Mouse (Mus musculus): ENCODE measurements around the gene Spaca5. TPM values are rescaled to one million over a fixed set of nuclear protein-coding genes. Genes with fewer than 3 reads are reported as not detected.
A peak's percentile ranks its signal among the peaks of the same experiment; 100 is the strongest.

The Spaca5 gene
- polyA plus RNA-seq (2014; fragmentation: Nextera tagmentation; extraction: Ambion mirVana), result not detected in 2 replicates

- Histone ChIP-seq H3K4me3 (ENCODE audit: low read depth, low read length) (no peak within 1 kb of the TSS), H3K4me1 (replicated peaks; ENCODE audit: control insufficient read depth, insufficient read depth, low read length) (no peaks in the 10 kb centered on the region), H3K9ac (ENCODE audit: low read length) (no peak within 1 kb of the TSS), H3K4me2 (ENCODE audit: low read depth, low read length, severe bottlenecking) (no peak within 1 kb of the TSS), H3K27ac (ENCODE audit: low read depth, low read length) (no peak within 1 kb of the TSS), H3K27me3 (ENCODE audit: control insufficient read depth, insufficient read depth, low read length) (no peaks in the 10 kb centered on the region), H3K36me3 (ENCODE audit: control insufficient read depth, insufficient read depth, low read length) (no peaks in the 10 kb centered on the region), H3K9me3 (ENCODE audit: control insufficient read depth, low read length) (no peaks in the 10 kb centered on the region)
- ATAC-seq (replicated peaks; ENCODE audit: low FRiP score), result no peak
- DNase-seq (ENCODE audit: low spot score), result no peak
Observed at GRCm38 (mm10) chrX:21068106-21068505, at the start of gene Spaca5. Gene Spaca5 (plus strand): TSS chrX:21068406.

- Histone ChIP-seq H3K36me3 (ENCODE audit: control insufficient read depth, insufficient read depth, low read length) (no peaks in the 10 kb centered on the region), H3K4me1 (replicated peaks; ENCODE audit: control insufficient read depth, insufficient read depth, low read length) (no peaks in the 10 kb centered on the region), H3K9me3 (ENCODE audit: control insufficient read depth, low read length) (no peaks in the 10 kb centered on the region), H3K4me3 (ENCODE audit: low read depth, low read length) (peak overlapping the region; percentile 42), H3K27ac (ENCODE audit: low read depth, low read length) (no peak overlapping the region), H3K27me3 (ENCODE audit: control insufficient read depth, insufficient read depth, low read length) (no peaks in the 10 kb centered on the region), H3K9ac (ENCODE audit: low read length) (peak overlapping the region; percentile 56), H3K4me2 (ENCODE audit: low read depth, low read length, severe bottlenecking) (peak overlapping the region; percentile 47; the same call in 1 of the 2 replicates)
- 42% methylated on average over 9 of the region's 9 CpGs for WGBS
- no peak; the same call in 1 of the 2 replicates for ATAC-seq (replicated peaks; ENCODE audit: low FRiP score)
- no peak for DNase-seq (ENCODE audit: low spot score)
Observed at GRCm38 (mm10) chrX:21061460-21061859, 6.7 kb upstream of the Spaca5 start.

GRCm38 (mm10) chrX:21061866-21062543, 6.2 kb upstream of the Spaca5 start, which contains the start of gene Zfp182:
Gene Zfp182 (minus strand): TSS chrX:21062316.
- Histone ChIP-seq H3K27me3 (ENCODE audit: control insufficient read depth, insufficient read depth, low read length) (no peaks in the 10 kb centered on the region), H3K4me2 (ENCODE audit: low read depth, low read length, severe bottlenecking) (peak within 1 kb of the TSS; percentile 47; the same call in 1 of the 2 replicates), H3K9ac (ENCODE audit: low read length) (peak within 1 kb of the TSS; percentile 56), H3K9me3 (ENCODE audit: control insufficient read depth, low read length) (no peaks in the 10 kb centered on the region), H3K27ac (ENCODE audit: low read depth, low read length) (no peak within 1 kb of the TSS), H3K4me3 (ENCODE audit: low read depth, low read length) (peak within 1 kb of the TSS; percentile 42), H3K4me1 (replicated peaks; ENCODE audit: control insufficient read depth, insufficient read depth, low read length) (no peaks in the 10 kb centered on the region), H3K36me3 (ENCODE audit: control insufficient read depth, insufficient read depth, low read length) (no peaks in the 10 kb centered on the region)
- peak; percentile 76 for DNase-seq (ENCODE audit: low spot score)
- WGBS, result 19% methylated on average over 25 of the region's 25 CpGs
- ATAC-seq (replicated peaks; ENCODE audit: low FRiP score), result peak; percentile 96

- Histone ChIP-seq H3K36me3 (ENCODE audit: control insufficient read depth, insufficient read depth, low read length) (no peaks in the 10 kb centered on the region), H3K9me3 (ENCODE audit: control insufficient read depth, low read length) (no peaks in the 10 kb centered on the region), H3K27me3 (ENCODE audit: control insufficient read depth, insufficient read depth, low read length) (no peaks in the 10 kb centered on the region), H3K4me3 (ENCODE audit: low read depth, low read length) (no peak overlapping the region), H3K9ac (ENCODE audit: low read length) (peak overlapping the region; percentile 17; the same call in 1 of the 2 replicates), H3K4me1 (replicated peaks; ENCODE audit: control insufficient read depth, insufficient read depth, low read length) (no peaks in the 10 kb centered on the region), H3K4me2 (ENCODE audit: low read depth, low read length, severe bottlenecking) (peak overlapping the region; percentile 35; the same call in 1 of the 2 replicates), H3K27ac (ENCODE audit: low read depth, low read length) (no peak overlapping the region)
- DNase-seq (ENCODE audit: low spot score) (no peak), ATAC-seq (replicated peaks; ENCODE audit: low FRiP score) (0 out of 2 replicates have a peak, but pooled peaks have one; percentile 19)
- WGBS, result 72% methylated on average over 3 of the region's 3 CpGs
Observed at GRCm38 (mm10) chrX:21062544-21062890, 5.7 kb upstream of the Spaca5 start.

- 37% methylated on average over 6 of the region's 6 CpGs for WGBS
- ATAC-seq (replicated peaks; ENCODE audit: low FRiP score) (peak; percentile 55), DNase-seq (ENCODE audit: low spot score) (no peak)
- Histone ChIP-seq H3K27me3 (ENCODE audit: control insufficient read depth, insufficient read depth, low read length) (no peaks in the 10 kb centered on the region), H3K9ac (ENCODE audit: low read length) (peak overlapping the region; percentile 55), H3K4me3 (ENCODE audit: low read depth, low read length) (peak overlapping the region; percentile 39), H3K4me1 (replicated peaks; ENCODE audit: control insufficient read depth, insufficient read depth, low read length) (no peaks in the 10 kb centered on the region), H3K4me2 (ENCODE audit: low read depth, low read length, severe bottlenecking) (peak overlapping the region; percentile 45), H3K9me3 (ENCODE audit: control insufficient read depth, low read length) (no peaks in the 10 kb centered on the region), H3K27ac (ENCODE audit: low read depth, low read length) (no peak overlapping the region), H3K36me3 (ENCODE audit: control insufficient read depth, insufficient read depth, low read length) (no peaks in the 10 kb centered on the region)
Observed at GRCm38 (mm10) chrX:21088645-21088982, 20.4 kb downstream of the Spaca5 start.

- Histone ChIP-seq H3K4me1 (replicated peaks; ENCODE audit: control insufficient read depth, insufficient read depth, low read length) (no peaks in the 10 kb centered on the region), H3K9ac (ENCODE audit: low read length) (peak within 1 kb of the TSS; percentile 55), H3K9me3 (ENCODE audit: control insufficient read depth, low read length) (no peaks in the 10 kb centered on the region), H3K27me3 (ENCODE audit: control insufficient read depth, insufficient read depth, low read length) (no peaks in the 10 kb centered on the region), H3K4me2 (ENCODE audit: low read depth, low read length, severe bottlenecking) (peak within 1 kb of the TSS; percentile 45), H3K27ac (ENCODE audit: low read depth, low read length) (peak within 1 kb of the TSS; percentile 31; the same call in 1 of the 2 replicates), H3K4me3 (ENCODE audit: low read depth, low read length) (peak within 1 kb of the TSS; percentile 39), H3K36me3 (ENCODE audit: control insufficient read depth, insufficient read depth, low read length) (no peaks in the 10 kb centered on the region)
- peak; percentile 69 for DNase-seq (ENCODE audit: low spot score)
- peak; percentile 91 for ATAC-seq (replicated peaks; ENCODE audit: low FRiP score)
- WGBS, result 21% methylated on average over 27 of the region's 27 CpGs
Observed at GRCm38 (mm10) chrX:21088983-21089866, 21.0 kb downstream of the Spaca5 start, which contains the start of gene Zfp300. Gene Zfp300 (minus strand): TSS chrX:21089527.

- DNase-seq (ENCODE audit: low spot score) (no peak), ATAC-seq (replicated peaks; ENCODE audit: low FRiP score) (no peak; the same call in 1 of the 2 replicates)
- H3K9me3 ChIP-seq (ENCODE audit: control insufficient read depth, low read length), result no peaks in the 10 kb centered on the region
- H3K4me2 ChIP-seq (ENCODE audit: low read depth, low read length, severe bottlenecking), result peak overlapping the region; percentile 45
- 53% methylated on average over 7 of the region's 7 CpGs for WGBS
- no peaks in the 10 kb centered on the region for H3K4me1 ChIP-seq (replicated peaks; ENCODE audit: control insufficient read depth, insufficient read depth, low read length)
- H3K27me3 ChIP-seq (ENCODE audit: control insufficient read depth, insufficient read depth, low read length), result no peaks in the 10 kb centered on the region
- no peak overlapping the region for H3K9ac ChIP-seq (ENCODE audit: low read length)
- peak overlapping the region; percentile 39 for H3K4me3 ChIP-seq (ENCODE audit: low read depth, low read length)
- H3K36me3 ChIP-seq (ENCODE audit: control insufficient read depth, insufficient read depth, low read length), result no peaks in the 10 kb centered on the region
- no peak overlapping the region for H3K27ac ChIP-seq (ENCODE audit: low read depth, low read length)
Observed at GRCm38 (mm10) chrX:21089867-21090239, 21.6 kb downstream of the Spaca5 start.

GRCm38 (mm10) chrX:21115520-21115919, 47.3 kb downstream of the Spaca5 start, which contains the start of gene Ssxa1:
Gene Ssxa1 (plus strand): TSS chrX:21115820.
- Histone ChIP-seq H3K4me1 (replicated peaks; ENCODE audit: control insufficient read depth, insufficient read depth, low read length) (no peaks in the 10 kb centered on the region), H3K9me3 (ENCODE audit: control insufficient read depth, low read length) (no peaks in the 10 kb centered on the region), H3K36me3 (ENCODE audit: control insufficient read depth, insufficient read depth, low read length) (no peaks in the 10 kb centered on the region), H3K9ac (ENCODE audit: low read length) (no peak within 1 kb of the TSS), H3K27me3 (ENCODE audit: control insufficient read depth, insufficient read depth, low read length) (no peaks in the 10 kb centered on the region), H3K27ac (ENCODE audit: low read depth, low read length) (no peak within 1 kb of the TSS), H3K4me3 (ENCODE audit: low read depth, low read length) (no peak within 1 kb of the TSS), H3K4me2 (ENCODE audit: low read depth, low read length, severe bottlenecking) (no peak within 1 kb of the TSS)
- no peak for ATAC-seq (replicated peaks; ENCODE audit: low FRiP score)
- WGBS, result 74% methylated on average over 4 of the region's 4 CpGs
- DNase-seq (ENCODE audit: low spot score), result no peak

Data from forebrain, embryonic 11.5 days (tissue).